Mouse (Mus musculus): Measurements from ENCODE around the gene Exoc6b.
"Not testable (repeated sequence)": the region's sequence is repeated elsewhere in the genome, so short reads cannot be mapped to it uniquely, and the experiment has no call there.

The Exoc6b gene

DNA sequence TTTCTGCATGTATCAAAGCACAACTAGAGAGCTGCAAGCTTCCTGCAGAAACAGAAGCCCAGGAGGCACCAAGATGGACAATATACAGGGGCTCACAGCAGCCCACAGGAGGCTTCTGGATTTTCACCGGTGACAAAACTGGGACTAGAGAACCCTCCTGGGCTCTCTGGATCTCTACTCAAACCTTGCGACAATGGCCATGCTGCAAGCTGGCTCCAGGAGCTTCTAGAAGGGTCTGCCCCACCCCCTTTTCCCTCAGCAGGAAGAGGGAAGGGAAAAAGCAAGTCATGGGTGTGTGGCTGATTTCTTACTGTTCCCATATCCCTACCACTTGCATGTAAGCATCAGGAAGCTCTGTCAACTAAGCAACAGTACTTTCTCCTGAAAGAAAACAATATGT, 437.7 kb downstream of the Exoc6b start:
- no peak for DNase-seq (ENCODE audit: low spot score)

- DNase-seq (ENCODE audit: low spot score): no peak
These were observed 439.0 kb downstream of the Exoc6b start for GRCm38 (mm10) chr6:84630276-84630675.

- no peak for DNase-seq (ENCODE audit: low spot score)
These were observed 440.5 kb downstream of the Exoc6b start for GRCm38 (mm10) chr6:84628831-84629230.

GRCm38 (mm10) chr6:84626398-84626797, 442.9 kb downstream of the Exoc6b start:
- DNase-seq (ENCODE audit: low spot score): no peak

DNA sequence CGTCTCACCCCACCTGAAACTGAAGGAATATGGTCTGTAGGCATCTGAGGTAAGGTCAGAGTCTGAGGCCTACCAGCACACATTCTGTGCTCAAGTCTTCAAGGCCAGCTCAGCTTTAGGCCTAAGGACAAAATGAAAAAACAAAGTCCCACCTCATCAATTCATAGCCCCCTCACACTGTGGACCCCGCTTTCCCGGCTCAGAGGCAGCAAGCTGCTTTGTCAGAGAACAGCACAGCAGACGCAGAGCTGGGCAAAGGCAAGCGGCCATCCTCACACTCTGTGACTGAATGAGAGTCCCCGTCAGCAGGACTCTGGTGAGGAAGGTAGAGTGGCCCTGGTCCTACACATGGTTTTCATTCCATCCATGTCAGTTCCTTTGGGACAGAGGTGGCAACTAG, 450.1 kb downstream of the Exoc6b start:
- DNase-seq (ENCODE audit: low spot score): no peak

GRCm38 (mm10) chr6:84617051-84617450, 452.3 kb downstream of the Exoc6b start:
- DNase-seq (ENCODE audit: low spot score): no peak

DNA sequence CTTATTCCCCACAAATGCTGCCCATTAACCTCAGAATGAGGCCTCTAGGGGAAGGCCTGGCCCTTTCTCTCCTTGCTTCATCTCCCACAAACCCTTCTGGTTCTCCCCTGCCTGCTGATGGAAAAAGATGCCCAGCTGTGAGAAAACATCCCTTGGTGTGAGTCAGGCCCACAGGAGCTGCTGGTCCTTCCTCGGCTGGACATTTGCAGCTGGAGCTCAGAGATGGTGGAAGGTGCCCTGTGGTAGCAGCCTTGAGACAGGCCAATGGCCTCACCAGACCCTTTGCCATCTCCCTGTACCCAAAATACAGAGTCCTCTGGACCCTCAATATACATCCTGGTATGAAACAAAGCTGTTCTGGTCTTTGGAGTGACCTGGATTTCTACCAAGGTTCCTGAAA, 452.7 kb downstream of the Exoc6b start:
- no peak for DNase-seq (ENCODE audit: low spot score)

DNA sequence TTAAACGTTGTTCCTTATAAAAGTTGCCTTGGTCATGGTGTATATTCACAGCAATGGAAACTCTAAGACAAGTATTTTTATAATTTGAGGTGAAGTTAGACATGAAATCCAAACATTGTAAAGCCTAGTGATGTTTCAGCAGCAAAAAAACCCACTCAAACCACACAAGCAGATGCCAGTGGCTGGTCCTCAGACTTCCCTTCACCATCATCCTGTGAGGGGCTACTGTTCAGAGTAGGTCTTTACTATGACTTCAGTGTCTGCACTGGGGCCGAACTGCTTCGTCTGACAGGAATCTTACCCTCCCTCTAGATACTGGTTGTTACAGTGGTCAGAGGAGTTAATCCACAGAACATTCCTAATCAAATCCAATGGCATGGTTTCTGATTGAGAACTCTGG, 455.8 kb downstream of the Exoc6b start:
- DNase-seq (ENCODE audit: low spot score): no peak

DNA sequence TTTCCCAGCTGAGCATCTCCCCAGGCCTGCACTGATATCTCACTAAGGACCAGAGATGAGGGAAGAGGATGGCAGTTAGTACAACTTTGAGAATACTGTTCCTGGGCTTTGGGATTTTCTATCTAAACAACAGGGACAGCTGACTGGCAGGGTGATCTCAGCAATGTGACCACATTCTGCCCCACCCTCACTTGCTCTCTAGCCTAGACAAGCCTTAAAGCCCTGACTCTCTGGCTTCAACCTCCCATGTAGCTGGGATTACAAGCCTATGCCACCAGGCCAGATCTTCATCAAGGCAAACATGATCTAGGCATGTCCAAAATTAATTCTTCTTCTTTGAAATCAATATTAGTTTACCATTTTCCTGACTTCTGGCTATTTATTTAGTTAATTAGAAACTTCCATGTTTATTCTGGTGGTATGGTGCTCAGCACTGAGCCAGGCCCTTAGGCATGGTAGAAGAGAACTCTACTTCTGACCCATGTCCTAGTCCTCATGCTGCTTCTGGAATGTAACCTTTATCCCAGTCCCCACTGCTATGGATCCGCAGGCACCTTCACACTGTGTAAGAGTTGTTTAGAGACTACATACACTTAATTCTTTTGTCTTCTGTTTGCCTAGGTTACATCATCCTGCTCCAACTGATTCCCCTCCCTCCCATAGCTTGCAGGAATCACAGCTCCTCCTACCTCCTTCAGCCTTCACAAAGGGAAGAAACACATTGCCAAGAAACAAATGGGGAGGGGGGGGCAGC, 468.0 kb downstream of the Exoc6b start:
- DNase-seq (ENCODE audit: low spot score): no peak

GRCm38 (mm10) chr6:84599296-84599695, 470.0 kb downstream of the Exoc6b start:
- not testable (repeated sequence) for DNase-seq (ENCODE audit: low spot score)

- no peak for DNase-seq (ENCODE audit: low spot score)
These were observed 470.6 kb downstream of the Exoc6b start for GRCm38 (mm10) chr6:84598725-84599124.

- DNase-seq (ENCODE audit: low spot score): no peak
These were observed 474.7 kb downstream of the Exoc6b start for GRCm38 (mm10) chr6:84594626-84595025.

- DNase-seq (ENCODE audit: low spot score): no peak
These were observed 475.6 kb downstream of the Exoc6b start, which contains the start of gene Cyp26b1 for GRCm38 (mm10) chr6:84593693-84594092. Gene Cyp26b1 (minus strand): TSS chr6:84593908.

- DNase-seq (ENCODE audit: low spot score): no peak
These were observed 478.2 kb downstream of the Exoc6b start for GRCm38 (mm10) chr6:84590961-84591745.

DNA sequence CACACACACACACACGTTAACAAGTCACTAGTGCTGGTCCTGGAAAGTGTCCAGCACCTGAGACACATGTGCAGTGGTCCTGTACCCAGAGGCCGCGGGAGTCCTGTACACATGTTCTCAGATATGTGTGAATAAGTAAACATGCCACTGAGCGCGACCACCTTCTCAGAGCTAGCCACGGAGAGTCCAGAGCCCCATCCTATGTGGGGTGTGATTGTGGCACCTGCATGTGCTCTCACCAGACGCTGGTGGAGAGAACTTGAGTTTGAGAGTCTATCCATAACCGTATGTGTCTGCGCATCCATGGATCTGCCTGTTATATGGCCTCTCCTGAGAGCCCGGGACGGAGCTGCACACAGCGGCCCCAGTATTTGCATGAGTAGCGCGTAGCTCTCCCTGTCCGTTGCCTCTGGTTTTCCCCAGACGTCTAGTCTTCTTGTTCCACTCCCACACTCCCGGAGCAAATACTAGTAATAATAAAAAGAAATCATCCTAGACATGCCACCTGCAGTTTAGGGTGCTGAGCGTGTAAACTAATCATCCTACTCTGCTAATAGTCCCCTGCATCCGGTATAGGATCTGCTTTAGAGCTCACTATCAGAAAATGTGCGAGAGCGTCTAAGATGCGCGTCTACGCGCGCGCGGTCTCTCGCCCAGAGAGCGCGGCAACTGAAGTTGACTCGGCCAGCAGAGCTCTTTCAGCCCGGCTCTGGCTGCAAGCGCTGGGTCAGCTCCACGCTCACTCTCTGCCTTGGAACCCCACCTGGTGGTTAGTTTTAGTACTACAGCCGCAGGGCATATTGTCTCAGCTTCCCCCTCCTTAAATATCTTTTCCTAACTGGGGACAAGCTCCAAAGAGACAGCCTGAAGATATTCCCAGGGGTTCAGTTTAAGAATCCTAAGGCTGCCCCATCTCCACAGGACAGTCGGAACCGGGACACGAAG, 479.3 kb downstream of the Exoc6b start:
- DNase-seq (ENCODE audit: low spot score): peak; percentile 23

DNA sequence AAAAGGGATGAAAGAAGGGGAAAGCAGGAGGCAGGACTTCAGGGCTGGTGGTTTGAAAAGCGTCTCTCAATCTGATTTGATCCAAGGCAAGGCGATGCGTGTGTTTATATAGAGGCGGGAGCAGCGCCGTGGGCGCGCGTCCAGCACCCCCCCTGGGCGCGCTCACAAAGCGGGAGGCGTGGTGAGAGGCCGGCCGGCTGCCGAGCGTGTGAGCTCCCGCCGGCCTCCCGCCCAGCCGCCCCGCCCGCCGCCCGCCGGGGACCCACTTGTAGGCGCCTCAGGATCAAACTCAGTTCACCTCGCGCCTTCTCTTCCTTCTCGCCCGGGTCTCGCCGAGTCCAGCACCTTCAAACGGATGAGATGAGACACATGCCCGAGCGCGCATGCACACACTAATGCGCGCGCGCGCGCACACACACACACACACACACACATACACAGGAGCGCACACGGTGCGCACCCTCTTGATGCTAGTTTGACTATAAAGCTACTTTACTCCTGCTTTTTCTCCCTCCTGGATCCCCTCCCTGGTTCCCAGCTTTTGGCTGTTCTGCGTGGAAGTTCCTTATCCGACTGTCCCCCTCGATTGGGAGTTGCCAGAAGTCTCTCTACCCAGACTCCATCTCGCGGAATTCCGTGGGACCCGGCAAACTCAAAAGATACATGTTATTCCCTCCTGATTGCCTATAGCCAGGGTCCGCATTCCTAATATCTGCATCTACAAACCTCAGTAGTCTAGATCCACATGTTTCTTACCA, 480.2 kb downstream of the Exoc6b start:
- DNase-seq (ENCODE audit: low spot score): no peak

DNA sequence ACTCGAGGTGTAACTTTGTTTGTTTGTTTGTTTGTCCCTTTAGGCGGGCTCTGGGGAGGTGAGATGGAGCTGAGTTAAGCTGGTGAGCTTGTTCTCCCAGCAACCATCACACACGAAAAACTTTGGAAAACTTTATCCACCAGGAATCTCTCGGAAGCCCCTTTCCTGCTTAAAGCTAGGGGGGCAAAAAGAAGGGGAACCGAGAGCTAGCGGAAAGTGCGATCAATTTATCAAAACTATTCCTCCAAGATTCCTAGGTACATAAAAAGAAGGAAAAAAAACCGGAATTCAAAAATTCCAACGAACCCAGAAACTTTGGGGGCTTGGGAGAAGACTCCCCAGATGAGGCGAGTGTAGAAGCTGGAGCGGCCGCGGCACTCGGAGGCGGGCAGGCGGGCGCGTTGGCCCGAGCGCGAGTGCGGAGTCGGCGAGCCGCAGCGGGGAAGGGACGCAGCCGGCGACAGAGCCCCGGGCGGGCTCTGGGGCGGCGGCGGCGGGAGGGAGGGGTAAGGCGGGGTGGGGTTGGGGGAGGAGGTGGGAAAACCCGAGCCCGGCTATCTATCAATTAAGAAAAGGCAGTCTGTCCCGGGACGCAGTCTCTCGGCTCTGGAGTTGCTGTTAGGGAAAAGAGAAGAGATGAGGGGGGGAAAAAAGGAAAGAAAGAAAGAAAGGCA, 481.0 kb downstream of the Exoc6b start:
- no peak for DNase-seq (ENCODE audit: low spot score)

DNA sequence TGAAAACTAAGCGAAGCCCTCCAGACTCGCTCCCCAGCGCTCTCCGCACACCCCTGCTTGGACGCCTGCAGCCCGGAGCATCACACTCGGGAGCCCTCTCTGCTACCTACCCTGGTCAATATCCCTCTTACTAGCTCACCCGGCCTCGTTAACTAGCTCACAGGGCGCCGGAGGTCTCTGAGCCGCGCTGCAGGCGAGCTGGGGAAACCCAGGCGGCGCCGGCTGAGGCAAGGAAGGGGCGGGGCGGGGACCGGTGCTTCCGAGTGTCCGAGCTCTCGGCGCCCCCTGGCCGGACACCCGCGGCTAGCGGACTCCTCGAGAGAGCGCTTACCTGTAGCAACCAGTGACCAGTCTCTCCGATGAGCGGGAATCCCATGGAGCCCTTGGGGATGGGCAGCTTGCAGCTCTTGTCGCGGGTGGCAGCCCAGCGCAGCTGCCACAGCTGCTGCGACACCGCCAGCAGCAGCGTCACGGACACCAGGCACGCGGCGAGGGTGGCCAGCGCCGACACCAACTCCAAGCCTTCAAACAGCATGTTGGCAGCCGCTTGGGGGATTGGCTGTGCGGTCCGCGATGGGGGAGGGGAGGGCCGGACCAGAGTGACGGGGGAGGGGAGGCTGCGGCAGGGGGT, 481.7 kb downstream of the Exoc6b start:
- DNase-seq (ENCODE audit: low spot score): no peak

- no peak for DNase-seq (ENCODE audit: low spot score)
These were observed 482.6 kb downstream of the Exoc6b start for GRCm38 (mm10) chr6:84586551-84587200.
